Mouse (Mus musculus): ENCODE results near the gene Dtx2.
A peak's percentile ranks its signal among the peaks of the same experiment; 100 is the strongest.
"Not testable (repeated sequence)": the region's sequence is repeated elsewhere in the genome, so short reads cannot be mapped to it uniquely, and the experiment has no call there.

The Dtx2 gene

GRCm38 (mm10) chr5:136026859-136027258 is 32.3 kb downstream of the Dtx2 start:
- no peak for DNase-seq (ENCODE audit: low spot score)

- peak; percentile 40 for DNase-seq (ENCODE audit: low spot score)
These were observed 33.2 kb downstream of the Dtx2 start for GRCm38 (mm10) chr5:136027612-136028311.

GRCm38 (mm10) chr5:136034868-136035267 is 40.3 kb downstream of the Dtx2 start:
- no peak for DNase-seq (ENCODE audit: low spot score)

GRCm38 (mm10) chr5:136035285-136035684 is 40.7 kb downstream of the Dtx2 start:
- no peak for DNase-seq (ENCODE audit: low spot score)

DNA sequence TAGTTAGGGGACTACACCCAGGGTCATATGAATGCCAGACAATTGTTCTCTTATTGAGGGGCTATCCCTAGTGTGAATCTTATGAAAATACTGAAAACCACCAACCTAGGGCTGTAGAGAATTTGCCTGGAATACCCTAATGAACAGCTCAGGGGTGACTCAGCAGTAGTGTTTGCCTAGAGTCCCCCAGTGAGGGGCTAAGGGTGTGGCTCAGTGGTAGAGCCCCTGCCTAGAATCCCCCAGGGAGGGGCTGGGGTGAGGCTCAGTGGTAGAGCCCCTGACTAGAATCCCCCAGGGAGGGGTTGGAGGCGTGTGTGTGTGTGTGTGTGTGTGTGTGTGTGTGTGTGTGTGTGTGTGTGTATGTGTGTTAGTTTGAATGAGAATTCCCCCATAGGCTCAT is 42.1 kb downstream of the Dtx2 start:
- DNase-seq (ENCODE audit: low spot score): no peak

- no peak for DNase-seq (ENCODE audit: low spot score)
These were observed 43.9 kb downstream of the Dtx2 start, which contains the start of gene Upk3b for GRCm38 (mm10) chr5:136038258-136039214. Gene Upk3b, plus strand, starts transcription at chr5:136038496.

DNA sequence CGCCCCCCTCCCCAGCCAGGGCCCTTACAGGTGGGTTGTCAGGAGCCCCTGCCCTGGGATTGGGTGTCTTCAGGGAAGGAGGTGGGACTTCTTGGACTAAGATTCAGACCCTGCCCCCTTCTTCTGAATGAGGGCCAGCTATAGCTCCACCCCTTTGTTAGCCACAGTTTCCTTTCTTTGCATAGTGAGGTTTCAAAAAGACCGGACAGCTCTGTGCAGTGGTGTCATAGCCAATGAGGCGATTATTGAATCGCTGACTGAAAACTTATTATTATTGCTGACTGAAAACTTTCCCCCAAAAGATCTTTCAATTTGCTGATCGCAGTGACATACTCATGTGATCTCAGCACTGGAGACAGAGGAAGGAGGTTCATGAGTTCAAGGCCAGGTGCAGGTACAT is 45.6 kb downstream of the Dtx2 start:
- DNase-seq (ENCODE audit: low spot score): no peak

GRCm38 (mm10) chr5:136041260-136041659 is 46.7 kb downstream of the Dtx2 start:
- no peak for DNase-seq (ENCODE audit: low spot score)

- no peak for DNase-seq (ENCODE audit: low spot score)
These were observed 47.1 kb downstream of the Dtx2 start for GRCm38 (mm10) chr5:136041666-136042065.

GRCm38 (mm10) chr5:136044865-136045264 is 50.3 kb downstream of the Dtx2 start:
- no peak for DNase-seq (ENCODE audit: low spot score)

GRCm38 (mm10) chr5:136045408-136045807 is 50.8 kb downstream of the Dtx2 start:
- no peak for DNase-seq (ENCODE audit: low spot score)

GRCm38 (mm10) chr5:136045987-136046386 is 51.4 kb downstream of the Dtx2 start:
- DNase-seq (ENCODE audit: low spot score): peak; percentile 81

DNA sequence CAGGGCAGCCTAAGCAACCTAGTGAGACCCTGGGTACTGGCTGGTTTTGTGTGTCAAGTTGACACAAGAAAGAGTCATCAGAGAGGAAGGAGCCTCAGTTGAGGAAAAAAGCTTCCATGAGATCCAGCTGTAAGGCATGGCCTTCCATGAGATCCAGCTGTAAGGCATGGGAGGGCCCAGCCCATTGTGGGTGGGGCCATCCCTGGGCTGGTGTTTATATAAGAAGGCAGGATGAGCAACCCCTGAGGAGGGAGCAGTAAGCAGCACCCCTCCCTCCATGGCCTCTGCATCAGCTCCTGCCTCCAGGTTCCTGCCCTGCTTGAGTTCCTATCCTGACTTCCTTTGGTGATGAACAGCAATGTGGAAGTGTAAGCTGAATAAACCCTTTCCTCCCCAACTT is 53.9 kb downstream of the Dtx2 start:
- DNase-seq (ENCODE audit: low spot score): not testable (repeated sequence)

- no peak for DNase-seq (ENCODE audit: low spot score)
These were observed 55.3 kb downstream of the Dtx2 start for GRCm38 (mm10) chr5:136049926-136050325.

- DNase-seq (ENCODE audit: low spot score): peak; percentile 47
These were observed 56.9 kb downstream of the Dtx2 start for GRCm38 (mm10) chr5:136051231-136052085.

GRCm38 (mm10) chr5:136052861-136053655 is 58.5 kb downstream of the Dtx2 start:
- peak; percentile 64 for DNase-seq (ENCODE audit: low spot score)

DNA sequence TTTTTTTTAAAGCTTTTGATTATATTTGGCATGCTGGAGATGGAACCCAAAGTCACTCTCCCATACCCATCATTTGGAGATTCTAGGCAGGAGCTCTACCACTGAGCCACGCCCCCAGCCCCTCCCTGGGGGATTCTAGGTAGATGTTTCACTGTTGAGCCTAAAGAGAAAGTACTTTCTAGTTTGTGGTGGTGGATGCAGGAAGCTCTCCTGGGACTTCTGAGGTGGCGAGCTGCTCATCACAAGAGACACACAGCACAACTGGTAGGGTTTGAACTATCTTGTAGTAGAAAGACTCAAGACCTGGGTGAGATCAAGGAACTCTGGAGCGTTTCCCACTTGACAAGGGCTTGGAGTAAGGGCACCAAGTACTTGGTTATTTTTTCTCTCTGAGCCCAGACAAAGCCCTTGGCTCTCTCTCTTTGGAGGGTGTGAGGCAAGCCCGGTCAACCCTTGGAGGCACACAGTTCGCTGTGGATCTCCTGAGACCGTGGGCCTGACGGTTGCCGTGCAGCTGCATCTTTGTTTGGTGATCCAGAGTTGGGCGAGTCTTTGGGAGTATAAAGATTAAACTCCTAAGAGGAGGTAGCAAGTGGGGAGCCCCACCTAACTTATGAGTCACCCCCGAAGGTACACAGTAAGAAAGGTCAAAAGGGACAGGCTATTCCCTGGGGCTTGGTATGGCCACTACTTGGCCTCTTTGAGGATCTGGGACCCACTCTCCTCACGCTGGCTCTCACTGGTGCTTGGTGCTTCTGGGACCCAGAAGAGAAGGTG is 59.9 kb downstream of the Dtx2 start, which contains the start of gene Upk3bl:
Upk3bl (plus strand) TSS at position 192 of the 777 bp plus-strand sequence.
- DNase-seq (ENCODE audit: low spot score): no peak

DNA sequence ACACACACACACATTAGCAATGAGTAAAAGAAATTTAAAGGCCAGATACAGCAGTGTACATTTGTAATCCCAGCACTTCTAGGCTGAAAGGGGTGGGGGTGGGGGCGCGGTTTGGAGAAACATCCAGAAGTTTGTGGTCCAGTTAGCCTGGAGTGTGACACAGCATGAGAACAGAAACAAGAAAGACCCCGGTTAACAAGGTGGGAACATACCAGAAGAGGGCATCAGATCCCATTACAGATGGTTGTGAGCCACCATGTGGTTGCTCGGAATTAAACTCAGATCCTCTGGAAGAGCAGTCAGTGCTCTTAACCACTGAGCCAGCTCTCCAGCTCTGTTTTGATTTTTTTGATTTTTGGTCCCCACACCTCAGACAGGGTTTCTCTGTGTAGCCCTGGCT is 61.5 kb downstream of the Dtx2 start:
- no peak for DNase-seq (ENCODE audit: low spot score)

GRCm38 (mm10) chr5:136057085-136057484 is 62.5 kb downstream of the Dtx2 start:
- no peak for DNase-seq (ENCODE audit: low spot score)

DNA sequence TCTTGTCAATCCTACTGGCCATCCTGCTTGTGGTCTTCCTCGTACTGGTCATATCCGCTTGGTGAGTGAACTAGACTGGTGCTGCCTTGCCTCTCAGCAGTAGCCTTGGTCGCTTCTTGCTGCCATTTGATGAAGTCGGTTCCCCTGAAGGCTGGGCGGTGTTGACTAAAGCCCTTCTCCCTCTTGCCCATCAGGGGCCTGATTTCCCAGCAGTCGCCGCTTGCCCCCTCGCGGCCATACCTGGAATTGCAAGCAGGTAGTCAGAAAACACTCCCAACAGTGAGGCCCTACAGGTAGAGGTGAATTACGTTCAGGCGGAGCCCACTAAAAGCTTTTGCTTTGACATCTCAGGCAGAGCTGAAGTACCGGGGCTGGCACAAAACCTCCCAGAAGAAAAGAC is 67.0 kb downstream of the Dtx2 start:
- DNase-seq (ENCODE audit: low spot score): peak; percentile 71

All from lung, postnatal 25 days (tissue).